Mouse (Mus musculus) embryonic facial prominence, embryonic 13.5 days (tissue): ENCODE measurements around the gene Cgnl1. TPM values are rescaled to one million over a fixed set of nuclear protein-coding genes. Genes with fewer than 3 reads are reported as not detected.

Source experiments
- ATAC-seq: fragments of 200-750 bp; cut with Nextera tagmentation; 2 replicates; pipeline ENCODE4 v1.8.0; 2017; ENCODE audit warnings: low read depth; ENCODE audit not compliant: insufficient number of reproducible peaks, insufficient read depth, low FRiP score, low TSS enrichment
- H3K27ac ChIP-seq: fragments of 300-500 bp; sonication (generic); 2 replicates; pipeline ENCODE4 v1.5.1; 2015; ENCODE audit warnings: moderate library complexity, mild to moderate bottlenecking, inconsistent platforms
- H3K27me3 ChIP-seq: fragments of 300-500 bp; sonication (generic); 2 replicates; pipeline ENCODE4 v1.6.1; 2015; ENCODE audit warnings: mild to moderate bottlenecking, inconsistent platforms
- H3K36me3 ChIP-seq: fragments of 300-500 bp; sonication (generic); 2 replicates; pipeline ENCODE4 v1.6.1; 2015; ENCODE audit warnings: mild to moderate bottlenecking, inconsistent platforms
- H3K4me1 ChIP-seq: fragments of 300-500 bp; sonication (generic); 2 replicates; pipeline ENCODE4 v1.6.1; 2015; ENCODE audit warnings: inconsistent platforms
- H3K4me2 ChIP-seq: fragments of 300-500 bp; sonication (generic); 2 replicates; pipeline ENCODE4 v1.6.1; 2015; ENCODE audit warnings: moderate library complexity, mild to moderate bottlenecking, inconsistent platforms
- H3K4me3 ChIP-seq: fragments of 300-500 bp; sonication (generic); 2 replicates; pipeline ENCODE4 v1.5.1; 2015; ENCODE audit warnings: mild to moderate bottlenecking, inconsistent platforms
- H3K9ac ChIP-seq: fragments of 300-500 bp; sonication (generic); 2 replicates; pipeline ENCODE4 v1.6.1; 2015; ENCODE audit warnings: mild to moderate bottlenecking, inconsistent platforms
- H3K9me3 ChIP-seq: fragments of 300-500 bp; sonication (generic); 2 replicates; pipeline ENCODE4 v1.6.1; 2016; ENCODE audit warnings: inconsistent platforms
- WGBS: fragments of 180-500 bp; shearing (Covaris S2); methylation state at CpG from one replicate; pipeline ENCODE4 v1.1.7; 2015; ENCODE audit warnings: mixed read lengths; 5-methylcytosine and 5-hydroxymethylcytosine counted together
- polyA plus RNA-seq: library from polyadenylated mRNA; unstranded; fragments of >200 nt; fragmentation: Nextera tagmentation; extraction: Ambion mirVana; gene quantifications from 2 replicates; pipeline ENCODE4 v1.2.1, GENCODE M21; 2015

Cgnl1 gene
- polyA plus RNA-seq, 1 experiment from 2014 or later: 9.7 TPM

- Histone ChIP-seq H3K9ac (no peak overlapping the region), H3K4me1 (0 out of 2 replicates have a peak, but pooled peaks cover 6% of the 10 kb centered on the region), H3K4me2 (no peak overlapping the region), H3K9me3 (0 out of 2 replicates have a peak, but pooled peaks cover 3% of the 10 kb centered on the region), H3K4me3 (no peak overlapping the region), H3K27ac (no peak overlapping the region), H3K27me3 (no peaks in the 10 kb centered on the region), H3K36me3 (0 out of 2 replicates have a peak, but pooled peaks cover 3% of the 10 kb centered on the region)
- no peak for ATAC-seq
- WGBS: 57% methylated on average over 5 of the region's 5 CpGs
Observed at GRCm38 (mm10) chr9:71667616-71668015, 103.8 kb downstream of the Cgnl1 start.

GRCm38 (mm10) chr9:71666432-71666831 lies 105.0 kb downstream of the Cgnl1 start:
- Histone ChIP-seq H3K27me3 (no peaks in the 10 kb centered on the region), H3K4me2 (no peak overlapping the region), H3K36me3 (no peaks in the 10 kb centered on the region), H3K4me1 (peaks cover 7% of the 10 kb centered on the region), H3K9ac (no peak overlapping the region), H3K27ac (0 out of 2 replicates have a peak overlapping the region, but pooled peaks have one; percentile 11), H3K4me3 (no peak overlapping the region), H3K9me3 (no peaks in the 10 kb centered on the region)
- WGBS: 63% methylated on average over 6 of the region's 6 CpGs
- no peak for ATAC-seq

- H3K27ac ChIP-seq: no peak overlapping the region
- H3K9me3 ChIP-seq: no peaks in the 10 kb centered on the region
- no peaks in the 10 kb centered on the region for H3K36me3 ChIP-seq
- no peaks in the 10 kb centered on the region for H3K27me3 ChIP-seq
- 81% methylated on average over 3 of the region's 3 CpGs for whole genome bisulfite sequencing
- peaks cover 16% of the 10 kb centered on the region for H3K4me1 ChIP-seq
- H3K4me3 ChIP-seq: no peak overlapping the region
- no peak overlapping the region for H3K9ac ChIP-seq
- H3K4me2 ChIP-seq: no peak overlapping the region
- ATAC-seq: no peak
Observed at GRCm38 (mm10) chr9:71665493-71665892, 105.9 kb downstream of the Cgnl1 start.

- ATAC-seq: no peak
- 95% methylated on average over 3 of the region's 3 CpGs for WGBS
- no peaks in the 10 kb centered on the region for H3K9me3 ChIP-seq
- H3K4me1 ChIP-seq: peaks cover 22% of the 10 kb centered on the region
- no peak overlapping the region for H3K4me3 ChIP-seq
- no peak overlapping the region for H3K9ac ChIP-seq
- H3K4me2 ChIP-seq: no peak overlapping the region
- H3K27ac ChIP-seq: no peak overlapping the region
- H3K36me3 ChIP-seq: no peaks in the 10 kb centered on the region
- H3K27me3 ChIP-seq: no peaks in the 10 kb centered on the region
Observed at GRCm38 (mm10) chr9:71664855-71665254, 106.5 kb downstream of the Cgnl1 start.

GRCm38 (mm10) chr9:71663421-71664217 lies 107.8 kb downstream of the Cgnl1 start:
- Histone ChIP-seq H3K9me3 (no peaks in the 10 kb centered on the region), H3K27ac (no peak overlapping the region), H3K9ac (no peak overlapping the region), H3K4me2 (no peak overlapping the region), H3K36me3 (no peaks in the 10 kb centered on the region), H3K4me1 (peaks cover 29% of the 10 kb centered on the region), H3K27me3 (no peaks in the 10 kb centered on the region), H3K4me3 (no peak overlapping the region)
- ATAC-seq: no peak
- 77% methylated on average over 11 of the region's 11 CpGs for WGBS

- no peak for ATAC-seq
- Histone ChIP-seq H3K9ac (no peak overlapping the region), H3K36me3 (no peaks in the 10 kb centered on the region), H3K27ac (no peak overlapping the region), H3K4me1 (peaks cover 23% of the 10 kb centered on the region), H3K9me3 (0 out of 2 replicates have a peak, but pooled peaks cover 3% of the 10 kb centered on the region), H3K4me3 (no peak overlapping the region), H3K4me2 (no peak overlapping the region), H3K27me3 (no peaks in the 10 kb centered on the region)
- 50% methylated on average over 9 of the region's 9 CpGs for WGBS
Observed at GRCm38 (mm10) chr9:71660540-71660939, 110.9 kb downstream of the Cgnl1 start.

- Histone ChIP-seq H3K27ac (peak overlapping the region; percentile 18; the same call in 1 of the 2 replicates), H3K4me2 (no peak overlapping the region), H3K9ac (no peak overlapping the region), H3K4me3 (no peak overlapping the region), H3K36me3 (no peaks in the 10 kb centered on the region), H3K9me3 (0 out of 2 replicates have a peak, but pooled peaks cover 3% of the 10 kb centered on the region), H3K27me3 (no peaks in the 10 kb centered on the region), H3K4me1 (peaks cover 23% of the 10 kb centered on the region)
- 63% methylated on average over 5 of the region's 5 CpGs for WGBS
- no peak for ATAC-seq
Observed at GRCm38 (mm10) chr9:71659681-71660080, 111.7 kb downstream of the Cgnl1 start.

GRCm38 (mm10) chr9:71657199-71657598 lies 114.2 kb downstream of the Cgnl1 start:
- H3K9me3 ChIP-seq: 0 out of 2 replicates have a peak, but pooled peaks cover 3% of the 10 kb centered on the region
- no peak for ATAC-seq
- no peaks in the 10 kb centered on the region for H3K27me3 ChIP-seq
- H3K27ac ChIP-seq: no peak overlapping the region
- H3K4me1 ChIP-seq: peaks cover 23% of the 10 kb centered on the region
- H3K4me3 ChIP-seq: no peak overlapping the region
- 89% methylated on average over 1 of the region's 1 CpGs for WGBS
- H3K9ac ChIP-seq: no peak overlapping the region
- peaks cover 2% of the 10 kb centered on the region for H3K36me3 ChIP-seq
- no peak overlapping the region for H3K4me2 ChIP-seq

GRCm38 (mm10) chr9:71654861-71655260 lies 116.5 kb downstream of the Cgnl1 start:
- WGBS: 80% methylated on average over 3 of the region's 3 CpGs
- Histone ChIP-seq H3K36me3 (peaks cover 7% of the 10 kb centered on the region), H3K27ac (no peak overlapping the region), H3K9ac (no peak overlapping the region), H3K27me3 (no peaks in the 10 kb centered on the region), H3K4me2 (no peak overlapping the region), H3K9me3 (0 out of 2 replicates have a peak, but pooled peaks cover 3% of the 10 kb centered on the region), H3K4me3 (no peak overlapping the region), H3K4me1 (peaks cover 7% of the 10 kb centered on the region; the same call in 1 of the 2 replicates)
- ATAC-seq: no peak

GRCm38 (mm10) chr9:71646115-71646514 lies 125.3 kb downstream of the Cgnl1 start:
- ATAC-seq: no peak
- H3K27ac ChIP-seq: no peak overlapping the region
- H3K9me3 ChIP-seq: no peaks in the 10 kb centered on the region
- WGBS: 38% methylated on average over 6 of the region's 6 CpGs
- H3K27me3 ChIP-seq: no peaks in the 10 kb centered on the region
- H3K4me3 ChIP-seq: no peak overlapping the region
- H3K36me3 ChIP-seq: peaks cover 7% of the 10 kb centered on the region; the same call in 1 of the 2 replicates
- H3K4me1 ChIP-seq: no peaks in the 10 kb centered on the region
- no peak overlapping the region for H3K9ac ChIP-seq
- no peak overlapping the region for H3K4me2 ChIP-seq

GRCm38 (mm10) chr9:71643611-71644010 lies 127.8 kb downstream of the Cgnl1 start:
- peaks cover 7% of the 10 kb centered on the region; the same call in 1 of the 2 replicates for H3K36me3 ChIP-seq

GRCm38 (mm10) chr9:71642270-71642669 lies 129.1 kb downstream of the Cgnl1 start:
- Histone ChIP-seq H3K9me3 (no peaks in the 10 kb centered on the region), H3K4me1 (no peaks in the 10 kb centered on the region; the same call in 1 of the 2 replicates), H3K4me3 (no peak overlapping the region), H3K27me3 (no peaks in the 10 kb centered on the region), H3K4me2 (no peak overlapping the region), H3K36me3 (peaks cover 7% of the 10 kb centered on the region; the same call in 1 of the 2 replicates), H3K9ac (no peak overlapping the region), H3K27ac (no peak overlapping the region)
- WGBS: 89% methylated on average over 3 of the region's 3 CpGs
- no peak for ATAC-seq

More at GRCm38 (mm10) chr9:71643611-71644010, 127.8 kb downstream of the Cgnl1 start:
- Histone ChIP-seq H3K4me1 (no peaks in the 10 kb centered on the region), H3K9ac (no peak overlapping the region), H3K27me3 (no peaks in the 10 kb centered on the region), H3K27ac (no peak overlapping the region), H3K9me3 (no peaks in the 10 kb centered on the region), H3K4me3 (no peak overlapping the region), H3K4me2 (no peak overlapping the region)
- 94% methylated on average over 4 of the region's 4 CpGs for WGBS
- no peak for ATAC-seq
